Mouse (Mus musculus) ovary, postnatal 14 days (tissue): ENCODE measurements at regions not wholly inside any gene's neighbourhood (a gene's known extent, or its start where the extent isn't known, plus 50 kb on each side); places are given as distances from the start of the nearest gene placed in this dataset.

Source experiments
- DNase-seq: peaks from one replicate; pipeline ENCODE4 v3.0.0; 2022; ENCODE audit warnings: low spot score

GRCm38 (mm10) chr6:89256630-89257292 lies 105.7 kb downstream of the Plxna1 start:
- no peak for DNase-seq

- DNase-seq, result no peak
Measured at GRCm38 (mm10) chr6:89257416-89257815, 105.0 kb downstream of the Plxna1 start.

- DNase-seq, result no peak
Measured at GRCm38 (mm10) chr6:89258140-89258539, 104.3 kb downstream of the Plxna1 start.

GRCm38 (mm10) chr6:89259406-89259994 lies 102.9 kb downstream of the Plxna1 start:
- no peak for DNase-seq

- no peak for DNase-seq
Measured at GRCm38 (mm10) chr6:89262958-89263357, 99.5 kb downstream of the Plxna1 start.

GRCm38 (mm10) chr6:89265296-89265695 lies 97.1 kb downstream of the Plxna1 start:
- DNase-seq, result no peak
